In genomic region chr2:26507481-26507886, GRCm38 (mm10) we compare ENCODE assay signal across 8 mouse cellular contexts. TPM values are rescaled to one million over a fixed set of nuclear protein-coding genes. Genes with fewer than 3 reads are reported as not detected.
DNase-seq lines count a peak whose midpoint lies in the region; ATAC-seq and TF ChIP-seq lines count a peak whose summit lies in the region.

No protein-coding gene starts in this region.

- H3K9me3 ChIP-seq in heart, embryonic 11.5 days (replicated peaks; ENCODE audit: control insufficient read depth, low read length): no peaks in the 10 kb centered on the region
- no peaks in the 10 kb centered on the region for H3K9me3 ChIP-seq in kidney, embryonic 14.5 days (ENCODE audit: control insufficient read depth, low read length)
- H3K9me3 ChIP-seq in stomach, postnatal 0 days (ENCODE audit: control insufficient read depth, low read length): no peaks in the 10 kb centered on the region

- peak; percentile 68 for DNase-seq in ovary, adult 18-20 months (ENCODE audit: low spot score)
- no peak for DNase-seq in ovary, postnatal 10 days (ENCODE audit: low spot score)
- peak; percentile 82 for DNase-seq in embryo, embryonic 11 days
- DNase-seq in lung, postnatal 14 days: peak; percentile 74
- DNase-seq in stomach, postnatal 0 days (ENCODE audit: low spot score): peak; percentile 78
- DNase-seq in left cerebral cortex, postnatal 36 days (ENCODE audit: low spot score in 2 of 2): no peak

- ATAC-seq in heart, embryonic 11.5 days (replicated peaks; ENCODE audit: insufficient number of reproducible peaks, low FRiP score, low TSS enrichment): no peak
- ATAC-seq in kidney, embryonic 14.5 days (ENCODE audit: low FRiP score, low TSS enrichment): peak; percentile 50
- peak; percentile 54; the same call in 1 of the 2 replicates for ATAC-seq in stomach, postnatal 0 days (ENCODE audit: low FRiP score, low TSS enrichment)

- H3K4me1 ChIP-seq in heart, embryonic 11.5 days (ENCODE audit: control insufficient read depth, insufficient read depth, low read length): peaks cover 24% of the 10 kb centered on the region
- H3K4me1 ChIP-seq in kidney, embryonic 14.5 days (ENCODE audit: control insufficient read depth, insufficient read depth, low read length): peaks cover 40% of the 10 kb centered on the region
- peaks cover 23% of the 10 kb centered on the region for H3K4me1 ChIP-seq in stomach, postnatal 0 days (replicated peaks; ENCODE audit: control insufficient read depth, insufficient read depth)

- intact Hi-C loops in left cerebral cortex, postnatal 36 days (cut with DNase I): no loop called here

- H3K4me3 ChIP-seq in heart, embryonic 11.5 days (ENCODE audit: low read depth, low read length): no peak overlapping the region
- no peak overlapping the region for H3K4me3 ChIP-seq in kidney, embryonic 14.5 days (ENCODE audit: low read length)
- H3K4me3 ChIP-seq in stomach, postnatal 0 days (ENCODE audit: low read depth, low read length): no peak overlapping the region

- 10% methylated on average over 7 of the region's 7 CpGs for WGBS in heart, embryonic 11.5 days (ENCODE audit: insufficient replicate concordance)
- WGBS in kidney, embryonic 14.5 days: 6% methylated on average over 7 of the region's 7 CpGs
- 2% methylated on average over 7 of the region's 7 CpGs for WGBS in stomach, postnatal 0 days

- no peaks in the 10 kb centered on the region for H3K36me3 ChIP-seq in heart, embryonic 11.5 days (ENCODE audit: control insufficient read depth, insufficient read depth, low read length)
- no peaks in the 10 kb centered on the region for H3K36me3 ChIP-seq in kidney, embryonic 14.5 days (ENCODE audit: control insufficient read depth, insufficient read depth, low read length)
- H3K36me3 ChIP-seq in stomach, postnatal 0 days (ENCODE audit: control insufficient read depth, insufficient read depth, low read length): no peaks in the 10 kb centered on the region

- H3K9ac ChIP-seq in heart, embryonic 11.5 days (ENCODE audit: low read depth, low read length): 0 out of 2 replicates have a peak overlapping the region, but pooled peaks have one; percentile 54
- H3K9ac ChIP-seq in kidney, embryonic 14.5 days (ENCODE audit: low read depth, low read length): peak overlapping the region; percentile 40; the same call in 1 of the 2 replicates
- peak overlapping the region; percentile 45 for H3K9ac ChIP-seq in stomach, postnatal 0 days (ENCODE audit: low read length)

- peaks cover 20% of the 10 kb centered on the region for H3K27me3 ChIP-seq in heart, embryonic 11.5 days (ENCODE audit: control insufficient read depth, insufficient read depth, low read length)
- H3K27me3 ChIP-seq in kidney, embryonic 14.5 days (ENCODE audit: control insufficient read depth, insufficient read depth, low read length): no peaks in the 10 kb centered on the region
- H3K27me3 ChIP-seq in stomach, postnatal 0 days (ENCODE audit: control insufficient read depth, insufficient read depth, low read length): no peaks in the 10 kb centered on the region

- H3K27ac ChIP-seq in heart, embryonic 11.5 days (ENCODE audit: low read depth, low read length): peak overlapping the region; percentile 90
- H3K27ac ChIP-seq in kidney, embryonic 14.5 days (ENCODE audit: low read depth, low read length): peak overlapping the region; percentile 96
- peak overlapping the region; percentile 83 for H3K27ac ChIP-seq in stomach, postnatal 0 days (replicated peaks)

- TF ChIP-seq EP300 in stomach, postnatal 0 days (optimal IDR thresholded peaks at IDR 0.05): no peak

- 0 out of 2 replicates have a peak, but pooled peaks have one; percentile 3 for TF ChIP-seq CTCF in stomach, postnatal 0 days (IDR thresholded peaks at IDR 0.05; ENCODE audit: low read depth)

- peak overlapping the region; percentile 12 for H3K4me2 ChIP-seq in heart, embryonic 11.5 days
- H3K4me2 ChIP-seq in kidney, embryonic 14.5 days (replicated peaks; ENCODE audit: low read depth, low read length): peak overlapping the region; percentile 26; the same call in 1 of the 2 replicates
- peak overlapping the region; percentile 32 for H3K4me2 ChIP-seq in stomach, postnatal 0 days (replicated peaks; ENCODE audit: low read depth)

RNA-seq across cellular contexts. Expression of gene Notch1, which starts 9.0 kb away (rescaled TPM):
- 20.9 and 23.5 TPM in 2 replicates for polyA plus RNA-seq in heart, embryonic 11.5 days (2014; fragmentation: Nextera tagmentation; extraction: Ambion mirVana)
- 33.4 and 45.1 TPM in 2 replicates for polyA plus RNA-seq in kidney, embryonic 14.5 days (2014; fragmentation: Nextera tagmentation; extraction: Ambion mirVana)
- 4.8 and 5.6 TPM in 2 replicates for polyA plus RNA-seq in stomach, postnatal 0 days (2015; fragmentation: Nextera tagmentation; extraction: Ambion mirVana)
- 10 to 100 TPM; 24.5 to 28.5 TPM for total RNA-seq in left cerebral cortex, postnatal 36 days (2021)

Comparison
In these comparisons a context has a peak if more than half of its experiments do, and no peak if none do; other contexts are left out.
1. DNase-seq: peak in ovary, adult 18-20 months (single experiment), embryo, embryonic 11 days (single experiment), lung, postnatal 14 days (single experiment) and stomach, postnatal 0 days (single experiment); none in ovary, postnatal 10 days (single experiment) and left cerebral cortex, postnatal 36 days (0 of 2).
2. Peak in every context shown above with its lines, with median percentiles within 50 percentile points of each other: H3K27ac ChIP-seq, H3K4me2 ChIP-seq and H3K9ac ChIP-seq.